Mouse (Mus musculus) embryonic facial prominence, embryonic 14.5 days (tissue): ENCODE results near the gene Rp2. TPM values are rescaled to one million over a fixed set of nuclear protein-coding genes. Genes with fewer than 3 reads are reported as not detected.
A peak's percentile ranks its signal among the peaks of the same experiment; 100 is the strongest.
"Not testable (repeated sequence)": the region's sequence is repeated elsewhere in the genome, so short reads cannot be mapped to it uniquely, and the experiment has no call there.

Experiments used
- ATAC-seq: fragments of 200-750 bp; cut with Nextera tagmentation; 2 replicates; pipeline ENCODE4 v1.8.0; 2017; ENCODE audit warnings: low read depth, moderate number of reproducible peaks, moderate TSS enrichment
- DNase-seq: peaks from one replicate; pipeline ENCODE4 v3.0.0-alpha.2; 2015; ENCODE audit warnings: low spot score
- H3K27ac ChIP-seq: fragments of 300-500 bp; sonication (generic); replicated peaks from 2 replicates; pipeline ENCODE4 v1.5.1; 2014; ENCODE audit warnings: low read depth, mild to moderate bottlenecking, low read length, moderate library complexity
- H3K27me3 ChIP-seq: fragments of 300-500 bp; sonication (generic); replicated peaks from 2 replicates; pipeline ENCODE4 v1.6.1; 2014; ENCODE audit warnings: low read length; ENCODE audit not compliant: control insufficient read depth, insufficient read depth
- H3K36me3 ChIP-seq: fragments of 300-500 bp; sonication (generic); 2 replicates; pipeline ENCODE4 v1.6.1; 2014; ENCODE audit warnings: low read length, mixed read lengths; ENCODE audit not compliant: control insufficient read depth, insufficient read depth
- H3K4me1 ChIP-seq: fragments of 300-500 bp; sonication (generic); 2 replicates; pipeline ENCODE4 v1.6.1; 2014; ENCODE audit warnings: antibody characterized with exemption, low read length; ENCODE audit not compliant: control insufficient read depth, insufficient read depth
- H3K4me2 ChIP-seq: fragments of 300-500 bp; sonication (generic); 2 replicates; pipeline ENCODE4 v1.6.1; 2014; ENCODE audit warnings: low read depth, mild to moderate bottlenecking, low read length, moderate library complexity, mixed read lengths
- H3K4me3 ChIP-seq: fragments of 300-500 bp; sonication (generic); 2 replicates; pipeline ENCODE4 v1.5.1; 2014; ENCODE audit warnings: low read depth, mild to moderate bottlenecking, low read length
- H3K9ac ChIP-seq: fragments of 300-500 bp; sonication (generic); 2 replicates; pipeline ENCODE4 v1.6.1; 2014; ENCODE audit warnings: low read depth, mild to moderate bottlenecking, low read length, moderate library complexity, mixed read lengths
- H3K9me3 ChIP-seq: fragments of 300-500 bp; sonication (generic); 2 replicates; pipeline ENCODE4 v1.6.1; 2016; ENCODE audit warnings: low read length; ENCODE audit not compliant: control insufficient read depth
- WGBS: fragments of 180-500 bp; shearing (Covaris S2); extraction: QIAGEN DNeasy Blood & Tissue Kit; methylation state at CpG from one replicate; pipeline ENCODE4 v1.1.7; 2014; 5-methylcytosine and 5-hydroxymethylcytosine counted together
- polyA plus RNA-seq: library from polyadenylated mRNA; unstranded; fragments of >200 nt; fragmentation: Nextera tagmentation; extraction: Ambion mirVana; gene quantifications from 2 replicates; pipeline ENCODE4 v1.2.1, GENCODE M21; 2014

The Rp2 gene
- 14.5 and 15.2 TPM in 2 replicates for polyA plus RNA-seq

DNA sequence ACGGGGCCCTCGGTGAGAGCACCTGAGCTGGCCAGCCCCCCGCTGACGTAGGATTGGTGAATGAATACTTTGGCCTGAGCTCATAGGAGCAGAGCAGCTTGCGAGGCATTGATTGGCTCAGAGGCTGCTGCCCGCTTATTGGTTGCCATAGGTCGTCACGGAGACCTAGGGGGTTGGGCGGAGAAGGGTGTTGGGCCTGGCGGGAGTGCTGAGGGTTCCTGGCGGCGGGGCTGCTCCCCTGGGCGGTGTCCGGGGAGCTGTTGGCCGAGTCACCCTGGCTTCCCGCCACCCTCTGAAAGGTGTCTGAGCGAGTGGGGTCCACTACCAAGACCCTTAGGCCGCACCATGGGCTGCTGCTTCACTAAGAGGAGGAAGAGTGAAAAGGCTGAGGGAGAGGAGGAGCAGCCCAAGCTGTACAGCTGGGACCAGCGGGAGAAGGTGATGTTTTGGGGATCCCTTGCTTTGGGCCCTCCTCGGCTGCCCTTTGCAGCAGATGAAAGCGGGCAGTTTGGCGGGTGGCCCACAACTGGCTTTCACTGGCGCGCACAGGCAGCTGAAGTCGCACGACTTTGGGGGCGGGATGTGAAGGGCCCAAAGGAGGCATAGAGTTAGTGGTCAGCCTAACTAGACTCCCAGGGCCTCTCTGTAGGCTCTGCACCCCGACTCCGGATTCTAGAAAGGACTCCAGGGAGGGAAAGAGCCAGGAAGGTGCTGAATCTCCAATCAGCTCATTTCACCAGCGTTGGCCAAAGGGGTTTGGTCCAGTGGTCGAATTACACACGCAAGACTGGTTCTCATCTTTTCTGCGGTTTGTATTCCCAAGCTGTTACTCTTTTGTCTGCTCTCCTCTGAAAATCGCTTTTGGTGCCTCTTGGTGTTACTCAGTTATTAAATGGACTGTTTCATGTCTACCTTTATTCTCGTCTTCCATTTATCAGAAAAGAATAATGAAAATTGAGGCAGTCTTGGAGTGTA lies at the start of gene Rp2:
Rp2 (plus strand) TSS at position 91 of the 975 bp plus-strand sequence.
- peak within 1 kb of the TSS; percentile 56 for H3K27ac ChIP-seq
- H3K9me3 ChIP-seq: no peaks in the 10 kb centered on the region
- no peaks in the 10 kb centered on the region for H3K27me3 ChIP-seq
- peak within 1 kb of the TSS; percentile 73 for H3K9ac ChIP-seq
- H3K36me3 ChIP-seq: no peaks in the 10 kb centered on the region
- H3K4me1 ChIP-seq: no peaks in the 10 kb centered on the region
- H3K4me2 ChIP-seq: peak within 1 kb of the TSS; percentile 51
- ATAC-seq (peak; percentile 100), DNase-seq (peak; percentile 95)
- 14% methylated on average over 31 of the region's 35 CpGs for WGBS
- peak within 1 kb of the TSS; percentile 58 for H3K4me3 ChIP-seq

DNA sequence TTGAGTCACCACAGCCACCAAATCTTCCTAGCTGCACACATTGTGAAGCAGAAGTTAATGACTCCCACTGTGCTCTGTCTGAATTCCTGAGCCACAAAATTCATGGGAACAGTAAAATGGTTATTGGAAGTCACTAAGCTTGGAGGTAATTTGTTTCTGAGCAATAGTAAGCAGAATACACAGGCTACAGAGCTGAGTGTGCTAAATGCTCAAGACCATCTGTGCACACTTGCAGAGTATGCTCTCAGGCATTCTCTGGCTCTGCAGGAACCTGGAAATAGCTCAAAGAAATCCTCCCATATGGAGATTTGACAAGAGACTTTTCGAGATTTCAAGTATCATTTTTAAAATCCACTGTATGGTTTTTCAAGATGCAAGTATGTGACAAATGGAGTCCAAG lies 31.5 kb upstream of the Rp2 start:
- H3K27me3 ChIP-seq: no peaks in the 10 kb centered on the region
- H3K27ac ChIP-seq: no peak overlapping the region
- H3K9ac ChIP-seq: no peak overlapping the region
- no peaks in the 10 kb centered on the region for H3K4me1 ChIP-seq
- H3K4me3 ChIP-seq: no peak overlapping the region
- H3K36me3 ChIP-seq: no peaks in the 10 kb centered on the region
- 52% methylated on average over 1 of the region's 1 CpGs for WGBS
- no peak for DNase-seq
- ATAC-seq: no peak
- H3K4me2 ChIP-seq: no peak overlapping the region
- H3K9me3 ChIP-seq: no peaks in the 10 kb centered on the region

DNA sequence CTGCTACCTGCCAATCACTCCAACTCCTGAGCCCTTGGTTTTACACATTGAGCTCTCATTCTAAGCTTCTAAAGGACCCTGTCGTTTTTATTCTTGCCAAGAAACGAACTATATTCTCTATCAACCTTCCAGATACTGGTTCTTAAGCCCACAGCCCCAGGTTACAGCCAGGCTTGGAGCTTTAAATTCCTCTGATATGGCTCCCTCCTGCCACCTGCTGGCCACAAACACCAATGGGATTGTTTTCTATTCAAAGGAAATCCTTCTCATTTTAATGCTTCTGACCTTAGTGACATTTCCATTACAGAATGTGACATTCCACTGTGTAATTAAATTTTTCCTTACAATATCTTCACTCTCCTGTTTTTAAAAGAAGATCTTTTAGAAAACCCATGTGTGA lies 28.6 kb upstream of the Rp2 start:
- Histone ChIP-seq H3K27ac (no peak overlapping the region), H3K9me3 (no peaks in the 10 kb centered on the region), H3K4me3 (no peak overlapping the region), H3K4me2 (no peak overlapping the region), H3K4me1 (no peaks in the 10 kb centered on the region), H3K9ac (no peak overlapping the region), H3K27me3 (no peaks in the 10 kb centered on the region), H3K36me3 (no peaks in the 10 kb centered on the region)
- WGBS: 7% methylated on average over 2 of the region's 2 CpGs
- DNase-seq (no peak), ATAC-seq (no peak)

DNA sequence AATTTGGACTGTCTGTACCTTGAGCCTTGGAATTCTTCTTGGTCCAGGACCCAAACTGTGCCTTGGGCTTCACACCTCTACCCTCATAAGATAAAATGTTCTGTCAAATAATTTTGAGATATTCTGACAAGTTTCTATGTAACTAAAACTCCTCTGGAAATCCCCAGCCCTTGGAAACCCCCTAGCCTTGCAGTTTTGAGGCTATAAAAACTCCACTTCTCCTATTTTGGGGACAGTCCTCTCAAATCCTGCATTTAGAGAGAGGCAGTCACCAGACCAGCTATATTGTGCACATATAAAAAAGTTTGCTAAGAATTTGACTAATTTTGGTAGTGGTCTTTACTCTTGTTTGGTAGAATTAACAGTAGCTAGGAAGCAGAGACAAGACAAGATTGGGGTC lies 19.3 kb upstream of the Rp2 start:
- Histone ChIP-seq H3K27ac (no peak overlapping the region), H3K4me3 (no peak overlapping the region), H3K27me3 (no peaks in the 10 kb centered on the region), H3K9ac (no peak overlapping the region), H3K9me3 (no peaks in the 10 kb centered on the region), H3K4me2 (no peak overlapping the region), H3K4me1 (no peaks in the 10 kb centered on the region), H3K36me3 (no peaks in the 10 kb centered on the region)
- ATAC-seq: no peak
- no peak for DNase-seq

DNA sequence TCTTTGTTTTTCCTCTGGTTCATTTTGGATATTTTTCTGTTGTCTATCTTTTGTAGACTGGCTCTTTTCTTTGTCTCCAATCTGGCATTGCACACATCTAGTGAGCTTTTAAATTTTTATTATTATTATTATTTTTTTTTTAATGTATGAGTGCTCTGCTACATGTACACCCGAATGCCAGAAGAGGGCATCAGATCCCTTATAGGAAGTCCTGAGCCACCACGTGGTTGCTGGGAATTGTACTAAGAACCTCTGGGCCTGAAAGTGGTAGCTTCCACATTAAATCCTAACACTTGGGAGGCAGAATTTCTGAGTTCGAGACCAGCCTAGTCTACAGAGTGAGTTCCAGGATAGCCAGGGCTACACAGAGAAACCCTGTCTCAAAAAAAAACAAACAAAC lies 17.9 kb upstream of the Rp2 start:
- Histone ChIP-seq H3K27ac (no peak overlapping the region), H3K27me3 (no peaks in the 10 kb centered on the region), H3K4me1 (no peaks in the 10 kb centered on the region), H3K4me2 (no peak overlapping the region), H3K9ac (no peak overlapping the region), H3K9me3 (no peaks in the 10 kb centered on the region), H3K36me3 (no peaks in the 10 kb centered on the region), H3K4me3 (no peak overlapping the region)
- 59% methylated on average over 3 of the region's 3 CpGs for WGBS
- DNase-seq (no peak), ATAC-seq (no peak)

DNA sequence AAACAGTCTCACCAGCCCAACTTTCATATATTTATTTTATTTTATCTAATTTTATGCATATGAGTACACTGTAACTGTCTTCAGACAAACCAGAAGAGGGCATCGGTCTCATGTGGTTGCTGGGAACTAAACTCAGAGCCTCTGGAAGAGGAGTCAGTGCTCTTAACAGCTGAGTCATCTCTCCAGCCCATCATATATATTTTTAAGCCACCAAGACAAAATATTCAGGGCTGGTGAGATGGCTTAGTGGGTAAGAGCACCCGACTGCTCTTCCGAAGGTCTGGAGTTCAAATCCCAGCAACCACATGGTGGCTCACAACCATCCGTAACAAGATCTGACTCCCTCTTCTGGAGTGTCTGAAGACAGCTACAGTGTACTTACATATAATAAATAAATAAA lies 14.0 kb upstream of the Rp2 start:
- not testable (repeated sequence) for H3K4me3 ChIP-seq, DNase-seq, H3K4me2 ChIP-seq, ATAC-seq, H3K9ac ChIP-seq, H3K27ac ChIP-seq, H3K4me1 ChIP-seq, H3K36me3 ChIP-seq, H3K9me3 ChIP-seq, H3K27me3 ChIP-seq
- WGBS: 84% methylated on average over 3 of the region's 4 CpGs

DNA sequence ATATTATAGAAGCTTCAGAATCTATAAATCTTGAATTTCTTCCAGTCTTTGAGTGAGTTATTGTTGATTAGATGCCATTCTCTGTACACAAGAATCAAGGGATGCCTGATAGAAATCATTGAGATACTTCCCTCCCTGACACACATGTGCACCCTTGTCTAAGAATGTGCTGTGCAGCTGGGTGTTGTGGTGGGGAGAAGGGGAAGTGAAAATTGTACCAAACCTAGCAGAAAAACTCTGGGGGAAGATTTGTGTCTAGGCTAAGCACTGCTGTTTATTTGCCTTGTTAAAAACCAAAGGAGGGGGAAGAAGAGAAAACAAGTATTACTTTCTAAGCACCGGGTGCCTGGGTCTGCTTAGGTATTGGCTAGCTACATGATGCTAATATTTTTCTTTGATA lies 9.0 kb upstream of the Rp2 start:
- DNase-seq (no peak), ATAC-seq (no peak)
- Histone ChIP-seq H3K36me3 (no peaks in the 10 kb centered on the region), H3K9me3 (no peaks in the 10 kb centered on the region), H3K9ac (no peak overlapping the region), H3K27ac (no peak overlapping the region), H3K27me3 (no peaks in the 10 kb centered on the region), H3K4me1 (no peaks in the 10 kb centered on the region), H3K4me2 (no peak overlapping the region), H3K4me3 (no peak overlapping the region)
- 89% methylated on average over 1 of the region's 1 CpGs for WGBS

DNA sequence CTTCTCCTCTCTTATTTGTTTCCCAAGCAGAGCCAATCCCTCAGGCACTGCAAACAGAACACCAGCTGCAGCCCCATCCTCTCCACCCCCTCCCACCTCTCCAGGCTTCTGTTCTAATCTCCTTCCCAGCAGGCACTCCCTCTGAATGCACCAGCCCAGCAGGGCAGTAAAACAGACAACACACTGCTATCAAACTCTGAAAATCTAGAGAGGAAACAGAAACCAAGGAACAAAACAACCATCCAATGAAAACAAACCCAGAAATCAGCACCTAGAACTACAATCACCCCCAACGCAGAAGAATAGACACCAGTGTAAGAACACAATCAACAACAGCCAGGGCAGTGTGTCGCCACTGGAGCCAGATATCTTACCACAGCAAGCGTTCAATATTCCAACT lies 8.0 kb upstream of the Rp2 start:
- 37% methylated on average over 3 of the region's 3 CpGs for WGBS
- Histone ChIP-seq H3K4me3 (no peak overlapping the region), H3K27ac (no peak overlapping the region), H3K4me1 (no peaks in the 10 kb centered on the region), H3K9ac (no peak overlapping the region), H3K4me2 (no peak overlapping the region), H3K9me3 (no peaks in the 10 kb centered on the region), H3K36me3 (no peaks in the 10 kb centered on the region), H3K27me3 (no peaks in the 10 kb centered on the region)
- ATAC-seq: no peak
- no peak for DNase-seq

DNA sequence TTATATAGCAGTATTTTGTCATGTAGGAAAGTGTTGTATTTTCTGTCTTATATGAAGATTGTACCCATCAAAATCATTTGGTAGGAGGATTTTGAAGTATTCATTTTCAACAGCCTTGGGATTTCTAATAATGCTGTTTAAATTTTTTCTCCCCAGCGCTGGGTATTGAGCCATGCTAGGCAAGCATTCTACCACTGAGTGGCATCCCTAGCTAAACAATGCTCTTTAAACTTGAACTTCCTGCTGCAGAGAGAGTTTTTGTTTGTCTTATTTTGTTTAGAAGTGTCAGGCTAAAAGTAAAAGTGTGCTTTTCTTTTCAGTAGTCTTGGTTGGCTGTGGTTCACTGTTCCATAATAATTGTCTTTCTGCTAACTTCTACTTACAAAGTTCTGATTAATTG lies 1.8 kb downstream of the Rp2 start:
- H3K4me3 ChIP-seq: no peak overlapping the region
- DNase-seq: no peak
- no peak for ATAC-seq

More for the DNA sequence above, 1.8 kb downstream of the Rp2 start:
- Histone ChIP-seq H3K27me3 (no peaks in the 10 kb centered on the region), H3K4me2 (peak overlapping the region; percentile 31), H3K9me3 (no peaks in the 10 kb centered on the region), H3K27ac (no peak overlapping the region), H3K36me3 (no peaks in the 10 kb centered on the region), H3K9ac (no peak overlapping the region), H3K4me1 (no peaks in the 10 kb centered on the region)
- WGBS: 56% methylated on average over 1 of the region's 1 CpGs
